ENCODE assay signal across 8 mouse cellular contexts in genomic region chr9:118506404-118507231, GRCm38 (mm10). TPM values are rescaled to one million over a fixed set of nuclear protein-coding genes. Genes with fewer than 3 reads are reported as not detected.
DNase-seq lines count a peak whose midpoint lies in the region; ATAC-seq and TF ChIP-seq lines count a peak whose summit lies in the region.

No protein-coding gene starts in this region.

- H3K27ac ChIP-seq in forebrain, embryonic 11.5 days (ENCODE audit: low read depth, low read length) = no peak overlapping the region; the same call in 1 of the 2 replicates
- H3K27ac ChIP-seq in hindbrain, embryonic 12.5 days = peak overlapping the region; percentile 57
- peak overlapping the region; percentile 35; the same call in 1 of the 2 replicates for H3K27ac ChIP-seq in limb, embryonic 12.5 days
- H3K27ac ChIP-seq in midbrain, embryonic 13.5 days = peak overlapping the region; percentile 80
- H3K27ac ChIP-seq in thymus, adult 2 months (ENCODE audit: control insufficient read depth, insufficient read depth, low read length) = no peak overlapping the region

- H3K36me3 ChIP-seq in forebrain, embryonic 11.5 days (ENCODE audit: control insufficient read depth, insufficient read depth, low read length) = no peaks in the 10 kb centered on the region
- H3K36me3 ChIP-seq in hindbrain, embryonic 12.5 days = no peaks in the 10 kb centered on the region
- 0 out of 2 replicates have a peak, but pooled peaks cover 4% of the 10 kb centered on the region for H3K36me3 ChIP-seq in limb, embryonic 12.5 days
- peaks cover 7% of the 10 kb centered on the region for H3K36me3 ChIP-seq in midbrain, embryonic 13.5 days
- H3K36me3 ChIP-seq in thymus, adult 2 months (ENCODE audit: control insufficient read depth, insufficient read depth, low read length) = no peaks in the 10 kb centered on the region

- no peak for TF ChIP-seq POLR2A in thymus, adult 2 months (IDR thresholded peaks at IDR 0.05; ENCODE audit: control insufficient read depth, extremely low read depth, insufficient read depth, low read length, poor library complexity)

- H3K4me1 ChIP-seq in forebrain, embryonic 11.5 days (replicated peaks; ENCODE audit: control insufficient read depth, insufficient read depth, low read length) = peaks cover 12% of the 10 kb centered on the region
- peaks cover 35% of the 10 kb centered on the region for H3K4me1 ChIP-seq in hindbrain, embryonic 12.5 days
- H3K4me1 ChIP-seq in limb, embryonic 12.5 days (replicated peaks) = peaks cover 38% of the 10 kb centered on the region
- peaks cover 33% of the 10 kb centered on the region for H3K4me1 ChIP-seq in midbrain, embryonic 13.5 days (replicated peaks)
- peaks cover 11% of the 10 kb centered on the region for H3K4me1 ChIP-seq in thymus, adult 2 months (replicated peaks; ENCODE audit: control insufficient read depth, insufficient read depth, low read length)

- DNase-seq in right cerebral cortex, postnatal 14 days = peak; percentile 21
- DNase-seq in right cerebral cortex, postnatal 4 days = no peak
- DNase-seq in c-Kit-negative CD71-positive TER-119-positive erythroid progenitor cells, embryonic 14.5 days (ENCODE audit: low read depth, low spot score) = peak; percentile 16
- peak; percentile 71 for DNase-seq in forebrain, embryonic 11.5 days (ENCODE audit: low spot score)
- peak; percentile 34 for DNase-seq in thymus, adult 2 months

- H3K4me2 ChIP-seq in forebrain, embryonic 11.5 days (ENCODE audit: low read depth, low read length, severe bottlenecking) = peak overlapping the region; percentile 95
- H3K4me2 ChIP-seq in hindbrain, embryonic 12.5 days (replicated peaks) = peak overlapping the region; percentile 99
- H3K4me2 ChIP-seq in limb, embryonic 12.5 days = peak overlapping the region; percentile 91
- H3K4me2 ChIP-seq in midbrain, embryonic 13.5 days (replicated peaks) = peak overlapping the region; percentile 100

- WGBS in forebrain, embryonic 11.5 days = under 1% methylated on average over 57 of the region's 57 CpGs
- under 1% methylated on average over 56 of the region's 57 CpGs for WGBS in hindbrain, embryonic 12.5 days
- whole genome bisulfite sequencing in limb, embryonic 12.5 days = under 1% methylated on average over 57 of the region's 57 CpGs
- WGBS in midbrain, embryonic 13.5 days = under 1% methylated on average over 54 of the region's 57 CpGs
- under 1% methylated on average over 57 of the region's 57 CpGs for WGBS in thymus, adult 2 months

- peak overlapping the region; percentile 90 for H3K4me3 ChIP-seq in forebrain, embryonic 11.5 days (ENCODE audit: low read depth, low read length)
- H3K4me3 ChIP-seq in hindbrain, embryonic 12.5 days = peak overlapping the region; percentile 90
- H3K4me3 ChIP-seq in limb, embryonic 12.5 days (replicated peaks) = peak overlapping the region; percentile 98
- H3K4me3 ChIP-seq in midbrain, embryonic 13.5 days (replicated peaks) = peak overlapping the region; percentile 92
- H3K4me3 ChIP-seq in thymus, adult 2 months (ENCODE audit: control insufficient read depth, insufficient read depth, low read length) = peak overlapping the region; percentile 69

- H3K27me3 ChIP-seq in forebrain, embryonic 11.5 days (ENCODE audit: control insufficient read depth, insufficient read depth, low read length) = no peaks in the 10 kb centered on the region
- H3K27me3 ChIP-seq in hindbrain, embryonic 12.5 days = no peaks in the 10 kb centered on the region
- no peaks in the 10 kb centered on the region for H3K27me3 ChIP-seq in limb, embryonic 12.5 days
- H3K27me3 ChIP-seq in midbrain, embryonic 13.5 days = no peaks in the 10 kb centered on the region
- no peaks in the 10 kb centered on the region for H3K27me3 ChIP-seq in thymus, adult 2 months (ENCODE audit: control insufficient read depth, insufficient read depth, low read length)

- 0 out of 2 replicates have a peak, but pooled peaks have one; percentile 10 for TF ChIP-seq CTCF in thymus, adult 2 months (IDR thresholded peaks at IDR 0.05; ENCODE audit: borderline replicate concordance, control insufficient read depth, extremely low read depth, insufficient read depth, low read length, poor library complexity)

- ATAC-seq in forebrain, embryonic 11.5 days (replicated peaks; ENCODE audit: low FRiP score) = peak; percentile 25
- peak; percentile 77 for ATAC-seq in hindbrain, embryonic 12.5 days (ENCODE audit: low FRiP score)
- peak; percentile 52 for ATAC-seq in limb, embryonic 12.5 days (ENCODE audit: insufficient number of reproducible peaks, insufficient read depth, low FRiP score, low TSS enrichment, low read depth)
- peak; percentile 82 for ATAC-seq in midbrain, embryonic 13.5 days

- no peaks in the 10 kb centered on the region for H3K9me3 ChIP-seq in forebrain, embryonic 11.5 days (ENCODE audit: control insufficient read depth, low read length)
- no peaks in the 10 kb centered on the region for H3K9me3 ChIP-seq in hindbrain, embryonic 12.5 days (replicated peaks)
- no peaks in the 10 kb centered on the region for H3K9me3 ChIP-seq in limb, embryonic 12.5 days
- H3K9me3 ChIP-seq in midbrain, embryonic 13.5 days = no peaks in the 10 kb centered on the region; the same call in 1 of the 2 replicates

- peak overlapping the region; percentile 94 for H3K9ac ChIP-seq in forebrain, embryonic 11.5 days (ENCODE audit: low read length)
- H3K9ac ChIP-seq in hindbrain, embryonic 12.5 days = peak overlapping the region; percentile 93
- H3K9ac ChIP-seq in limb, embryonic 12.5 days (replicated peaks) = peak overlapping the region; percentile 93
- peak overlapping the region; percentile 94 for H3K9ac ChIP-seq in midbrain, embryonic 13.5 days (replicated peaks)

RNA-seq across cellular contexts. Expression of gene Golga4, which starts 0.6 kb away (rescaled TPM):
- 60.8 and 66.8 TPM in 2 replicates for polyA plus RNA-seq in forebrain, embryonic 11.5 days (2014; fragmentation: Nextera tagmentation; extraction: Ambion mirVana)
- polyA plus RNA-seq in hindbrain, embryonic 12.5 days (2016; fragmentation: Nextera tagmentation; extraction: Ambion mirVana) = 67.5 and 73.1 TPM in 2 replicates
- 62.4 and 68.5 TPM in 2 replicates for polyA plus RNA-seq in limb, embryonic 12.5 days (2016; fragmentation: Nextera tagmentation; extraction: Ambion mirVana)
- polyA plus RNA-seq in midbrain, embryonic 13.5 days (2015; fragmentation: Nextera tagmentation; extraction: Ambion mirVana) = 52.6 and 56.5 TPM in 2 replicates
- polyA plus RNA-seq in thymus, adult 2 months (2012; rRNA removed) = 16.2 and 19.4 TPM in 2 replicates

RNA-seq across cellular contexts. Expression of gene Eomes, which starts 28.6 kb away (rescaled TPM):
- 22.9 and 25.8 TPM in 2 replicates for polyA plus RNA-seq in forebrain, embryonic 11.5 days (2014; fragmentation: Nextera tagmentation; extraction: Ambion mirVana)
- polyA plus RNA-seq in hindbrain, embryonic 12.5 days (2016; fragmentation: Nextera tagmentation; extraction: Ambion mirVana) = 0.09 and 0.25 TPM in 2 replicates
- polyA plus RNA-seq in limb, embryonic 12.5 days (2016; fragmentation: Nextera tagmentation; extraction: Ambion mirVana) = 0.75 and 2.1 TPM in 2 replicates
- 0.68 and 2.6 TPM in 2 replicates for polyA plus RNA-seq in midbrain, embryonic 13.5 days (2015; fragmentation: Nextera tagmentation; extraction: Ambion mirVana)
- polyA plus RNA-seq in thymus, adult 2 months (2012; rRNA removed) = 0.78 and 1.4 TPM in 2 replicates

Comparison
In these comparisons a context has a peak if more than half of its experiments do, and no peak if none do; other contexts are left out.
1. ATAC-seq: peak in every context shown above with its lines; median percentile 82 in midbrain, embryonic 13.5 days; 77 in hindbrain, embryonic 12.5 days; 52 in limb, embryonic 12.5 days; 25 in forebrain, embryonic 11.5 days.
2. H3K27ac ChIP-seq: peak in hindbrain, embryonic 12.5 days (single experiment), limb, embryonic 12.5 days (single experiment) and midbrain, embryonic 13.5 days (single experiment); none in forebrain, embryonic 11.5 days (single experiment) and thymus, adult 2 months (single experiment).
3. Peak in every context shown above with its lines, with median percentiles within 50 percentile points of each other: H3K4me2 ChIP-seq, H3K4me3 ChIP-seq and H3K9ac ChIP-seq.